ENCODE assay signal across 8 mouse cellular contexts in genomic region chr11:74619956-74620300, GRCm38 (mm10). TPM values are rescaled to one million over a fixed set of nuclear protein-coding genes. Genes with fewer than 3 reads are reported as not detected.
DNase-seq lines count a peak whose midpoint lies in the region; ATAC-seq and TF ChIP-seq lines count a peak whose summit lies in the region.

No protein-coding gene starts in this region.

- H3K36me3 ChIP-seq in liver, embryonic 11.5 days (ENCODE audit: control insufficient read depth, insufficient read depth, low read length) = no peaks in the 10 kb centered on the region
- no peaks in the 10 kb centered on the region for H3K36me3 ChIP-seq in forebrain, embryonic 14.5 days (ENCODE audit: control insufficient read depth, insufficient read depth, low read length)
- no peaks in the 10 kb centered on the region for H3K36me3 ChIP-seq in limb, embryonic 13.5 days

- peaks cover 35% of the 10 kb centered on the region for H3K4me1 ChIP-seq in liver, embryonic 11.5 days (replicated peaks; ENCODE audit: control insufficient read depth, insufficient read depth, low read length)
- H3K4me1 ChIP-seq in forebrain, embryonic 14.5 days (ENCODE audit: control insufficient read depth, insufficient read depth, low read length) = 0 out of 2 replicates have a peak, but pooled peaks cover 3% of the 10 kb centered on the region
- H3K4me1 ChIP-seq in limb, embryonic 13.5 days = peaks cover 6% of the 10 kb centered on the region; the same call in 1 of the 2 replicates
- H3K4me1 ChIP-seq in olfactory bulb, adult 2 months (ENCODE audit: control insufficient read depth, insufficient read depth, low read length) = peaks cover 9% of the 10 kb centered on the region

- no peak for TF ChIP-seq CTCF in olfactory bulb, adult 2 months (IDR thresholded peaks at IDR 0.05; ENCODE audit: insufficient read depth, low read depth, low read length)

- peak overlapping the region; percentile 96 for H3K4me2 ChIP-seq in liver, embryonic 11.5 days
- peak overlapping the region; percentile 70 for H3K4me2 ChIP-seq in forebrain, embryonic 14.5 days (ENCODE audit: low read length)
- peak overlapping the region; percentile 60 for H3K4me2 ChIP-seq in limb, embryonic 13.5 days (replicated peaks)

- peak overlapping the region; percentile 76 for H3K4me3 ChIP-seq in liver, embryonic 11.5 days (ENCODE audit: low read depth, low read length)
- peak overlapping the region; percentile 56 for H3K4me3 ChIP-seq in forebrain, embryonic 14.5 days (ENCODE audit: low read depth, low read length)
- H3K4me3 ChIP-seq in limb, embryonic 13.5 days = peak overlapping the region; percentile 33
- peak overlapping the region; percentile 74 for H3K4me3 ChIP-seq in olfactory bulb, adult 2 months (ENCODE audit: insufficient read depth, low read depth, low read length)

- DNase-seq in liver, embryonic 11.5 days (ENCODE audit: low spot score) = no peak
- no peak for DNase-seq in liver
- no peak for DNase-seq in forebrain, embryonic 14.5 days (ENCODE audit: low spot score)
- no peak for DNase-seq in right cerebral cortex, postnatal 10 days (ENCODE audit: low spot score in 2 of 2)
- no peak for DNase-seq in gastrocnemius, postnatal 4 days (ENCODE audit: low spot score in 2 of 2)
- DNase-seq in gastrocnemius, postnatal 36 days = no peak

- peak overlapping the region; percentile 77 for H3K9ac ChIP-seq in liver, embryonic 11.5 days (ENCODE audit: low read depth, low read length)
- peak overlapping the region; percentile 66 for H3K9ac ChIP-seq in forebrain, embryonic 14.5 days (ENCODE audit: low read length)
- no peak overlapping the region for H3K9ac ChIP-seq in limb, embryonic 13.5 days

- TF ChIP-seq POLR2A in olfactory bulb, adult 2 months (IDR thresholded peaks at IDR 0.05; ENCODE audit: insufficient read depth, low read depth, low read length) = no peak

- intact Hi-C loops in gastrocnemius, postnatal 36 days (cut with DNase I) = no loop called here

- peaks cover 26% of the 10 kb centered on the region for H3K27me3 ChIP-seq in liver, embryonic 11.5 days (replicated peaks; ENCODE audit: control insufficient read depth, insufficient read depth, low read length)
- peaks cover 5% of the 10 kb centered on the region; the same call in 1 of the 2 replicates for H3K27me3 ChIP-seq in forebrain, embryonic 14.5 days (replicated peaks; ENCODE audit: control insufficient read depth, insufficient read depth, low read length)
- peaks cover 60% of the 10 kb centered on the region for H3K27me3 ChIP-seq in limb, embryonic 13.5 days

- no peaks in the 10 kb centered on the region for H3K9me3 ChIP-seq in liver, embryonic 11.5 days (ENCODE audit: control insufficient read depth, low read length)
- no peaks in the 10 kb centered on the region for H3K9me3 ChIP-seq in forebrain, embryonic 14.5 days (replicated peaks; ENCODE audit: control insufficient read depth, low read length)
- H3K9me3 ChIP-seq in limb, embryonic 13.5 days = no peaks in the 10 kb centered on the region

- ATAC-seq in liver, embryonic 11.5 days (replicated peaks; ENCODE audit: low FRiP score) = no peak; the same call in 1 of the 2 replicates
- ATAC-seq in forebrain, embryonic 14.5 days = no peak; the same call in 1 of the 2 replicates
- peak; percentile 11; the same call in 1 of the 2 replicates for ATAC-seq in limb, embryonic 13.5 days (ENCODE audit: low FRiP score, low read depth)

- H3K27ac ChIP-seq in liver, embryonic 11.5 days (ENCODE audit: low read depth, low read length) = peak overlapping the region; percentile 38; the same call in 1 of the 2 replicates
- no peak overlapping the region for H3K27ac ChIP-seq in forebrain, embryonic 14.5 days (ENCODE audit: low read depth, low read length)
- no peak overlapping the region for H3K27ac ChIP-seq in limb, embryonic 13.5 days
- peak overlapping the region; percentile 47; the same call in 1 of the 2 replicates for H3K27ac ChIP-seq in olfactory bulb, adult 2 months (ENCODE audit: insufficient read depth, low read depth, low read length)

- 5% methylated on average over 16 of the region's 16 CpGs for WGBS in liver, embryonic 11.5 days
- 2% methylated on average over 16 of the region's 16 CpGs for WGBS in forebrain, embryonic 14.5 days
- 2% methylated on average over 16 of the region's 16 CpGs for WGBS in limb, embryonic 13.5 days
- WGBS in olfactory bulb, adult 2 months = 1% methylated on average over 16 of the region's 16 CpGs

RNA-seq across cellular contexts. Expression of gene Ccdc92b, which starts 0.5 kb away (rescaled TPM):
- 5.3 and 5.5 TPM in 2 replicates for polyA plus RNA-seq in liver, embryonic 11.5 days (2014; fragmentation: Nextera tagmentation; extraction: Ambion mirVana)
- 2.3 and 3.2 TPM in 2 replicates for polyA plus RNA-seq in forebrain, embryonic 14.5 days (2014; fragmentation: Nextera tagmentation; extraction: Ambion mirVana)
- 0.33 and 0.37 TPM in 2 replicates for polyA plus RNA-seq in limb, embryonic 13.5 days (2015; fragmentation: Nextera tagmentation; extraction: Ambion mirVana)
- polyA plus RNA-seq in olfactory bulb, adult 2 months (2012; ENCODE audit: insufficient read depth, insufficient read length, low replicate concordance, missing spikeins) = not detected in 2 replicates
- total RNA-seq in gastrocnemius, postnatal 4 days (2021) = under 1 TPM; 0.41 to 0.49 TPM
- under 1 TPM; 0.05 to 0.10 TPM for total RNA-seq in gastrocnemius, postnatal 36 days (2021)

RNA-seq across cellular contexts. Expression of gene Rap1gap2, which starts 9.2 kb away (rescaled TPM):
- 2.1 TPM in 2 replicates for polyA plus RNA-seq in liver, embryonic 11.5 days (2014; fragmentation: Nextera tagmentation; extraction: Ambion mirVana)
- 5.1 and 6.0 TPM in 2 replicates for polyA plus RNA-seq in forebrain, embryonic 14.5 days (2014; fragmentation: Nextera tagmentation; extraction: Ambion mirVana)
- polyA plus RNA-seq in limb, embryonic 13.5 days (2015; fragmentation: Nextera tagmentation; extraction: Ambion mirVana) = 1.0 and 1.2 TPM in 2 replicates
- polyA plus RNA-seq in olfactory bulb, adult 2 months (2012; ENCODE audit: insufficient read depth, insufficient read length, low replicate concordance, missing spikeins) = not detected in 2 replicates
- total RNA-seq in gastrocnemius, postnatal 4 days (2021) = 10 to 100 TPM; 16.9 to 18.0 TPM
- 10 to 100 TPM in 1 of 2 experiments, 1 to 10 TPM in 1; 9.7 to 12.4 TPM for total RNA-seq in gastrocnemius, postnatal 36 days (2021)

RNA-seq across cellular contexts. Expression of gene Cluh, which starts 29.4 kb away (rescaled TPM):
- 60.9 and 61.4 TPM in 2 replicates for polyA plus RNA-seq in liver, embryonic 11.5 days (2014; fragmentation: Nextera tagmentation; extraction: Ambion mirVana)
- polyA plus RNA-seq in forebrain, embryonic 14.5 days (2014; fragmentation: Nextera tagmentation; extraction: Ambion mirVana) = 6.3 and 7.7 TPM in 2 replicates
- polyA plus RNA-seq in limb, embryonic 13.5 days (2015; fragmentation: Nextera tagmentation; extraction: Ambion mirVana) = 19.9 and 21.4 TPM in 2 replicates
- not detected in 2 replicates for polyA plus RNA-seq in olfactory bulb, adult 2 months (2012; ENCODE audit: insufficient read depth, insufficient read length, low replicate concordance, missing spikeins)
- total RNA-seq in gastrocnemius, postnatal 4 days (2021) = 100 to 1,000 TPM in 1 of 2 experiments, 10 to 100 TPM in 1; 95.9 to 101 TPM
- 10 to 100 TPM; 88.1 to 96.6 TPM for total RNA-seq in gastrocnemius, postnatal 36 days (2021)

Comparison
In these comparisons a context has a peak if more than half of its experiments do, and no peak if none do; other contexts are left out.
1. H3K27ac ChIP-seq: peak in liver, embryonic 11.5 days (single experiment) and olfactory bulb, adult 2 months (single experiment); none in forebrain, embryonic 14.5 days (single experiment) and limb, embryonic 13.5 days (single experiment).
2. Peak in every context shown above with its lines, with median percentiles within 50 percentile points of each other: H3K4me2 ChIP-seq and H3K4me3 ChIP-seq.